Mouse (Mus musculus) lung, embryonic 15.5 days (tissue): ENCODE results near the gene Camk2b. TPM values are rescaled to one million over a fixed set of nuclear protein-coding genes. Genes with fewer than 3 reads are reported as not detected.

ENCODE experiments used
- ATAC-seq: fragments of 200-750 bp; cut with Nextera tagmentation; 2 replicates; pipeline ENCODE4 v1.8.0; 2017; ENCODE audit warnings: moderate number of reproducible peaks, borderline replicate concordance; ENCODE audit not compliant: low FRiP score, low TSS enrichment; ENCODE audit errors: extremely low read depth
- H3K27ac ChIP-seq: fragments of 300-500 bp; sonication (generic); 2 replicates; pipeline ENCODE4 v1.5.1; 2015; ENCODE audit warnings: moderate library complexity, mild to moderate bottlenecking, inconsistent platforms
- H3K27me3 ChIP-seq: fragments of 300-500 bp; sonication (generic); 2 replicates; pipeline ENCODE4 v1.6.1; 2015; ENCODE audit warnings: inconsistent platforms
- H3K36me3 ChIP-seq: fragments of 300-500 bp; sonication (generic); 2 replicates; pipeline ENCODE4 v1.6.1; 2015; ENCODE audit warnings: inconsistent platforms
- H3K4me1 ChIP-seq: fragments of 300-500 bp; sonication (generic); 2 replicates; pipeline ENCODE4 v1.6.1; 2015; ENCODE audit warnings: inconsistent platforms
- H3K4me2 ChIP-seq: fragments of 300-500 bp; sonication (generic); 2 replicates; pipeline ENCODE4 v1.6.1; 2015; ENCODE audit warnings: inconsistent platforms, mild to moderate bottlenecking, moderate library complexity
- H3K4me3 ChIP-seq: fragments of 300-500 bp; sonication (generic); 2 replicates; pipeline ENCODE4 v1.5.1; 2015; ENCODE audit warnings: mild to moderate bottlenecking, inconsistent platforms
- H3K9ac ChIP-seq: fragments of 300-500 bp; sonication (generic); 2 replicates; pipeline ENCODE4 v1.6.1; 2015; ENCODE audit warnings: inconsistent platforms
- H3K9me3 ChIP-seq: fragments of 300-500 bp; sonication (generic); 2 replicates; pipeline ENCODE4 v1.6.1; 2016; ENCODE audit warnings: inconsistent platforms
- WGBS: fragments of 180-500 bp; shearing (Covaris S2); methylation state at CpG from one replicate; pipeline ENCODE4 v1.1.7; 2015; 5-methylcytosine and 5-hydroxymethylcytosine counted together
- polyA plus RNA-seq: library from polyadenylated mRNA; unstranded; fragments of >200 nt; fragmentation: Nextera tagmentation; extraction: Ambion mirVana; gene quantifications from 2 replicates; pipeline ENCODE4 v1.2.1, GENCODE M21; 2015

Camk2b gene
- polyA plus RNA-seq, 1 experiment from 2014 or later = 1.4 TPM

- no peak overlapping the region for H3K27ac ChIP-seq
- H3K9me3 ChIP-seq = no peaks in the 10 kb centered on the region
- H3K4me3 ChIP-seq = no peak overlapping the region
- H3K4me1 ChIP-seq = peaks cover 13% of the 10 kb centered on the region
- H3K27me3 ChIP-seq = no peaks in the 10 kb centered on the region
- WGBS = 48% methylated on average over 7 of the region's 7 CpGs
- ATAC-seq = no peak
- no peak overlapping the region for H3K9ac ChIP-seq
- peaks cover 22% of the 10 kb centered on the region for H3K36me3 ChIP-seq
- H3K4me2 ChIP-seq = no peak overlapping the region
These were observed 95.0 kb downstream of the Camk2b start for GRCm38 (mm10) chr11:5971202-5971601.

GRCm38 (mm10) chr11:5968223-5968622 lies 97.9 kb downstream of the Camk2b start:
- Histone ChIP-seq H3K9me3 (no peaks in the 10 kb centered on the region), H3K4me1 (peaks cover 13% of the 10 kb centered on the region), H3K36me3 (peaks cover 50% of the 10 kb centered on the region), H3K9ac (no peak overlapping the region), H3K27me3 (no peaks in the 10 kb centered on the region), H3K4me2 (no peak overlapping the region), H3K27ac (no peak overlapping the region), H3K4me3 (no peak overlapping the region)
- WGBS = 59% methylated on average over 6 of the region's 6 CpGs
- no peak for ATAC-seq

GRCm38 (mm10) chr11:5966751-5967150 lies 99.4 kb downstream of the Camk2b start:
- H3K9me3 ChIP-seq = no peaks in the 10 kb centered on the region
- H3K4me1 ChIP-seq = no peaks in the 10 kb centered on the region
- no peak overlapping the region for H3K27ac ChIP-seq
- H3K4me2 ChIP-seq = no peak overlapping the region
- H3K9ac ChIP-seq = no peak overlapping the region
- H3K36me3 ChIP-seq = peaks cover 64% of the 10 kb centered on the region
- 79% methylated on average over 3 of the region's 3 CpGs for WGBS
- no peak overlapping the region for H3K4me3 ChIP-seq
- H3K27me3 ChIP-seq = no peaks in the 10 kb centered on the region
- ATAC-seq = no peak

- Histone ChIP-seq H3K27me3 (no peaks in the 10 kb centered on the region), H3K36me3 (peaks cover 73% of the 10 kb centered on the region), H3K4me3 (no peak overlapping the region), H3K27ac (no peak overlapping the region), H3K9ac (no peak overlapping the region), H3K4me1 (no peaks in the 10 kb centered on the region), H3K4me2 (no peak overlapping the region), H3K9me3 (no peaks in the 10 kb centered on the region)
- no peak for ATAC-seq
- WGBS = 82% methylated on average over 11 of the region's 11 CpGs
These were observed 100.3 kb downstream of the Camk2b start for GRCm38 (mm10) chr11:5965865-5966264.

- 73% methylated on average over 2 of the region's 2 CpGs for WGBS
These were observed 106.1 kb downstream of the Camk2b start for GRCm38 (mm10) chr11:5960051-5960450.

GRCm38 (mm10) chr11:5955546-5956276 lies 110.5 kb downstream of the Camk2b start, which contains the start of gene Ykt6:
Ykt6 (plus strand) TSS chr11:5955693.
- Histone ChIP-seq H3K27ac (peak within 1 kb of the TSS; percentile 96), H3K4me2 (peak within 1 kb of the TSS; percentile 85), H3K9ac (peak within 1 kb of the TSS; percentile 93), H3K36me3 (peaks cover 16% of the 10 kb centered on the region), H3K4me3 (peak within 1 kb of the TSS; percentile 94), H3K27me3 (no peaks in the 10 kb centered on the region), H3K9me3 (no peaks in the 10 kb centered on the region), H3K4me1 (peaks cover 20% of the 10 kb centered on the region)
- under 1% methylated on average over 66 of the region's 71 CpGs for WGBS
- ATAC-seq = peak; percentile 96

More at GRCm38 (mm10) chr11:5960051-5960450, 106.1 kb downstream of the Camk2b start:
- H3K36me3 ChIP-seq = peaks cover 58% of the 10 kb centered on the region
- no peak overlapping the region for H3K9ac ChIP-seq
- H3K27me3 ChIP-seq = no peaks in the 10 kb centered on the region
- H3K9me3 ChIP-seq = no peaks in the 10 kb centered on the region
- no peak overlapping the region for H3K27ac ChIP-seq
- peaks cover 17% of the 10 kb centered on the region for H3K4me1 ChIP-seq
- ATAC-seq = no peak
- H3K4me2 ChIP-seq = no peak overlapping the region
- H3K4me3 ChIP-seq = no peak overlapping the region

- Histone ChIP-seq H3K4me1 (peaks cover 20% of the 10 kb centered on the region), H3K27me3 (no peaks in the 10 kb centered on the region), H3K9me3 (no peaks in the 10 kb centered on the region), H3K9ac (peak overlapping the region; percentile 93), H3K4me2 (peak overlapping the region; percentile 85), H3K36me3 (peaks cover 10% of the 10 kb centered on the region; the same call in 1 of the 2 replicates), H3K4me3 (peak overlapping the region; percentile 94), H3K27ac (peak overlapping the region; percentile 96)
- WGBS = 3% methylated on average over 7 of the region's 7 CpGs
- ATAC-seq = peak; percentile 51; the same call in 1 of the 2 replicates
These were observed 111.1 kb downstream of the Camk2b start for GRCm38 (mm10) chr11:5954965-5955504.

GRCm38 (mm10) chr11:5954435-5954834 lies 111.7 kb downstream of the Camk2b start:
- Histone ChIP-seq H3K4me2 (no peak overlapping the region; the same call in 1 of the 2 replicates), H3K9me3 (no peaks in the 10 kb centered on the region), H3K36me3 (peaks cover 7% of the 10 kb centered on the region; the same call in 1 of the 2 replicates), H3K9ac (no peak overlapping the region), H3K4me1 (peaks cover 22% of the 10 kb centered on the region), H3K27me3 (no peaks in the 10 kb centered on the region), H3K27ac (no peak overlapping the region), H3K4me3 (no peak overlapping the region)
- no peak for ATAC-seq
- WGBS = 67% methylated on average over 5 of the region's 5 CpGs

GRCm38 (mm10) chr11:5953130-5953765 lies 112.9 kb downstream of the Camk2b start:
- Histone ChIP-seq H3K4me3 (no peak overlapping the region), H3K27ac (no peak overlapping the region), H3K27me3 (no peaks in the 10 kb centered on the region), H3K9me3 (no peaks in the 10 kb centered on the region), H3K4me2 (no peak overlapping the region), H3K36me3 (no peaks in the 10 kb centered on the region), H3K4me1 (peaks cover 32% of the 10 kb centered on the region), H3K9ac (no peak overlapping the region)
- no peak for ATAC-seq
- WGBS = 37% methylated on average over 8 of the region's 8 CpGs

GRCm38 (mm10) chr11:5952501-5952900 lies 113.7 kb downstream of the Camk2b start:
- Histone ChIP-seq H3K4me2 (no peak overlapping the region), H3K27ac (no peak overlapping the region), H3K27me3 (no peaks in the 10 kb centered on the region), H3K4me1 (peaks cover 34% of the 10 kb centered on the region), H3K4me3 (no peak overlapping the region), H3K36me3 (no peaks in the 10 kb centered on the region), H3K9ac (no peak overlapping the region), H3K9me3 (no peaks in the 10 kb centered on the region)
- no peak for ATAC-seq
- WGBS = 31% methylated on average over 5 of the region's 5 CpGs

GRCm38 (mm10) chr11:5949586-5950352 lies 116.4 kb downstream of the Camk2b start, which contains the start of gene Gck:
Gck (minus strand) TSS chr11:5950081.
- Histone ChIP-seq H3K4me2 (0 out of 2 replicates have a peak within 1 kb of the TSS, but pooled peaks have one; percentile 3), H3K4me3 (no peak within 1 kb of the TSS), H3K27ac (no peak within 1 kb of the TSS), H3K9ac (peak within 1 kb of the TSS; percentile 24; the same call in 1 of the 2 replicates), H3K36me3 (no peaks in the 10 kb centered on the region), H3K4me1 (peaks cover 15% of the 10 kb centered on the region; the same call in 1 of the 2 replicates), H3K27me3 (no peaks in the 10 kb centered on the region), H3K9me3 (no peaks in the 10 kb centered on the region)
- WGBS = 49% methylated on average over 8 of the region's 8 CpGs
- ATAC-seq = peak; percentile 40; the same call in 1 of the 2 replicates
